Mouse (Mus musculus): ENCODE measurements around the gene Il18r1.
A peak's percentile ranks its signal among the peaks of the same experiment; 100 is the strongest.

Gene Il18r1

GRCm38 (mm10) chr1:40465477-40466430 lies at the start of gene Il18r1:
Gene Il18r1 (plus strand): TSS chr1:40465552.
- DNase-seq (ENCODE audit: low read depth, low spot score) = peak; percentile 20

GRCm38 (mm10) chr1:40417034-40417433 lies 48.3 kb upstream of the Il18r1 start:
- no peak for DNase-seq (ENCODE audit: low read depth, low spot score)

- no peak for DNase-seq (ENCODE audit: low read depth, low spot score)
Measured at GRCm38 (mm10) chr1:40418512-40418911, 46.8 kb upstream of the Il18r1 start.

- no peak for DNase-seq (ENCODE audit: low read depth, low spot score)
Measured at GRCm38 (mm10) chr1:40423892-40424291, 41.5 kb upstream of the Il18r1 start.

- DNase-seq (ENCODE audit: low read depth, low spot score) = no peak
Measured at GRCm38 (mm10) chr1:40427270-40427669, 38.1 kb upstream of the Il18r1 start.

- no peak for DNase-seq (ENCODE audit: low read depth, low spot score)
Measured at GRCm38 (mm10) chr1:40427901-40428300, 37.5 kb upstream of the Il18r1 start.

- no peak for DNase-seq (ENCODE audit: low read depth, low spot score)
Measured at GRCm38 (mm10) chr1:40428910-40429675, 36.3 kb upstream of the Il18r1 start, which contains the start of gene Il1rl1. Gene Il1rl1 (plus strand): TSS chr1:40429570.

GRCm38 (mm10) chr1:40430143-40430834 lies 35.1 kb upstream of the Il18r1 start:
- peak; percentile 8 for DNase-seq (ENCODE audit: low read depth, low spot score)

GRCm38 (mm10) chr1:40432169-40432568 lies 33.2 kb upstream of the Il18r1 start:
- DNase-seq (ENCODE audit: low read depth, low spot score) = no peak

- no peak for DNase-seq (ENCODE audit: low read depth, low spot score)
Measured at GRCm38 (mm10) chr1:40435936-40436335, 29.4 kb upstream of the Il18r1 start.

- DNase-seq (ENCODE audit: low read depth, low spot score) = no peak
Measured at GRCm38 (mm10) chr1:40437340-40437739, 28.0 kb upstream of the Il18r1 start.

- no peak for DNase-seq (ENCODE audit: low read depth, low spot score)
Measured at GRCm38 (mm10) chr1:40439504-40439903, 25.8 kb upstream of the Il18r1 start.

- no peak for DNase-seq (ENCODE audit: low read depth, low spot score)
Measured at GRCm38 (mm10) chr1:40444800-40445199, 20.6 kb upstream of the Il18r1 start.

- no peak for DNase-seq (ENCODE audit: low read depth, low spot score)
Measured at GRCm38 (mm10) chr1:40467306-40467705, 2.0 kb downstream of the Il18r1 start.

- no peak for DNase-seq (ENCODE audit: low read depth, low spot score)
Measured at GRCm38 (mm10) chr1:40468805-40469204, 3.5 kb downstream of the Il18r1 start.

GRCm38 (mm10) chr1:40469900-40470299 lies 4.5 kb downstream of the Il18r1 start:
- DNase-seq (ENCODE audit: low read depth, low spot score) = no peak

GRCm38 (mm10) chr1:40472401-40472800 lies 7.0 kb downstream of the Il18r1 start:
- DNase-seq (ENCODE audit: low read depth, low spot score) = no peak

GRCm38 (mm10) chr1:40473640-40474039 lies 8.3 kb downstream of the Il18r1 start:
- no peak for DNase-seq (ENCODE audit: low read depth, low spot score)

- DNase-seq (ENCODE audit: low read depth, low spot score) = no peak
Measured at GRCm38 (mm10) chr1:40474336-40474735, 9.0 kb downstream of the Il18r1 start.

GRCm38 (mm10) chr1:40475697-40476096 lies 10.3 kb downstream of the Il18r1 start:
- DNase-seq (ENCODE audit: low read depth, low spot score) = peak; percentile 15

GRCm38 (mm10) chr1:40476756-40477155 lies 11.4 kb downstream of the Il18r1 start:
- no peak for DNase-seq (ENCODE audit: low read depth, low spot score)

GRCm38 (mm10) chr1:40479505-40479923 lies 14.2 kb downstream of the Il18r1 start:
- peak; percentile 60 for DNase-seq (ENCODE audit: low read depth, low spot score)
